Mouse (Mus musculus): ENCODE measurements around the gene Itih5.

GRCm38 (mm10) chr2:10200736-10201285, 47.4 kb downstream of the Itih5 start:
- TF ChIP-seq CTCF (IDR thresholded peaks at IDR 0.05; ENCODE audit: low read depth), result no peak
- TF ChIP-seq EP300 (optimal IDR thresholded peaks at IDR 0.05), result no peak

All from stomach, postnatal 0 days (tissue).